Mouse (Mus musculus): Measurements from ENCODE around the gene Mettl7a3.

The Mettl7a3 gene

GRCm38 (mm10) chr15:100380104-100380503 is 45.4 kb downstream of the Mettl7a3 start:
- ATAC-seq (ENCODE audit: insufficient number of reproducible peaks, low FRiP score, low TSS enrichment) = no peak

- no peak for ATAC-seq (ENCODE audit: insufficient number of reproducible peaks, low FRiP score, low TSS enrichment)
Observed at GRCm38 (mm10) chr15:100385705-100386104, 51.0 kb downstream of the Mettl7a3 start.

GRCm38 (mm10) chr15:100387544-100388223 is 53.0 kb downstream of the Mettl7a3 start:
- ATAC-seq (ENCODE audit: insufficient number of reproducible peaks, low FRiP score, low TSS enrichment) = no peak

- ATAC-seq (ENCODE audit: insufficient number of reproducible peaks, low FRiP score, low TSS enrichment) = no peak
Observed at GRCm38 (mm10) chr15:100388224-100388835, 53.6 kb downstream of the Mettl7a3 start.

GRCm38 (mm10) chr15:100388886-100389285 is 54.2 kb downstream of the Mettl7a3 start:
- ATAC-seq (ENCODE audit: insufficient number of reproducible peaks, low FRiP score, low TSS enrichment) = no peak

Measured in cerebellum, adult (tissue).